Mouse (Mus musculus): Measurements from ENCODE around the gene Emc8. TPM values are rescaled to one million over a fixed set of nuclear protein-coding genes. Genes with fewer than 3 reads are reported as not detected.
"Not testable (repeated sequence)": the region's sequence is repeated elsewhere in the genome, so short reads cannot be mapped to it uniquely, and the experiment has no call there.

The Emc8 gene
- total and polyA plus RNA-seq, 3 experiments = 73.1 to 145 (median 136) TPM

- no peak for DNase-seq
These were observed 17.2 kb upstream of the Emc8 start for GRCm38 (mm10) chr8:120685591-120685990.

GRCm38 (mm10) chr8:120685097-120685496 lies 16.7 kb upstream of the Emc8 start:
- DNase-seq = peak; percentile 91

GRCm38 (mm10) chr8:120684082-120684481 lies 15.7 kb upstream of the Emc8 start:
- DNase-seq = no peak

GRCm38 (mm10) chr8:120683602-120684001 lies 15.2 kb upstream of the Emc8 start:
- peak; percentile 86 for DNase-seq

GRCm38 (mm10) chr8:120681113-120681512 lies 12.7 kb upstream of the Emc8 start:
- no peak for DNase-seq

GRCm38 (mm10) chr8:120680405-120680804 lies 12.0 kb upstream of the Emc8 start:
- DNase-seq = not testable (repeated sequence)

- DNase-seq = no peak
These were observed 11.4 kb upstream of the Emc8 start for GRCm38 (mm10) chr8:120679629-120680387.

GRCm38 (mm10) chr8:120678447-120678846 lies 10.1 kb upstream of the Emc8 start:
- peak; percentile 79 for DNase-seq

- no peak for DNase-seq
These were observed 7.3 kb upstream of the Emc8 start for GRCm38 (mm10) chr8:120675718-120676117.

- no peak for DNase-seq
These were observed 4.9 kb upstream of the Emc8 start for GRCm38 (mm10) chr8:120673298-120673697.

- no peak for DNase-seq
These were observed 4.4 kb upstream of the Emc8 start for GRCm38 (mm10) chr8:120672626-120673229.

- DNase-seq = no peak
These were observed 3.4 kb upstream of the Emc8 start for GRCm38 (mm10) chr8:120671775-120672174.

GRCm38 (mm10) chr8:120667561-120668373 lies 606 bp downstream of the Emc8 start, which contains the start of the genes Gm27021 and Cox4i1:
Gm27021 (minus strand) TSS chr8:120668079.
Cox4i1 (plus strand) TSS chr8:120668222.
- DNase-seq = peak; percentile 94

- DNase-seq = no peak
These were observed 1.4 kb downstream of the Emc8 start for GRCm38 (mm10) chr8:120666807-120667470.

GRCm38 (mm10) chr8:120665726-120666455 lies 2.5 kb downstream of the Emc8 start:
- no peak for DNase-seq

- no peak for DNase-seq
These were observed 3.8 kb downstream of the Emc8 start for GRCm38 (mm10) chr8:120664566-120664965.

- no peak for DNase-seq
These were observed 11.0 kb downstream of the Emc8 start for GRCm38 (mm10) chr8:120657415-120657814.

- DNase-seq = no peak
These were observed 11.9 kb downstream of the Emc8 start for GRCm38 (mm10) chr8:120656322-120657052.

GRCm38 (mm10) chr8:120647532-120647931 lies 20.8 kb downstream of the Emc8 start, which contains the start of gene 1190005I06Rik:
1190005I06Rik (minus strand) TSS chr8:120647632.
- no peak for DNase-seq

GRCm38 (mm10) chr8:120644663-120645062 lies 23.7 kb downstream of the Emc8 start:
- peak; percentile 90 for DNase-seq

Data from adrenal gland, adult 2 months (tissue).